Mouse (Mus musculus) kidney, postnatal 10 days (tissue): Measurements from ENCODE around the gene Utrn.

Experiments used
- DNase-seq: peaks from one replicate; pipeline ENCODE4 v3.0.0; 2021; ENCODE audit warnings: mixed read lengths

Gene Utrn

DNA sequence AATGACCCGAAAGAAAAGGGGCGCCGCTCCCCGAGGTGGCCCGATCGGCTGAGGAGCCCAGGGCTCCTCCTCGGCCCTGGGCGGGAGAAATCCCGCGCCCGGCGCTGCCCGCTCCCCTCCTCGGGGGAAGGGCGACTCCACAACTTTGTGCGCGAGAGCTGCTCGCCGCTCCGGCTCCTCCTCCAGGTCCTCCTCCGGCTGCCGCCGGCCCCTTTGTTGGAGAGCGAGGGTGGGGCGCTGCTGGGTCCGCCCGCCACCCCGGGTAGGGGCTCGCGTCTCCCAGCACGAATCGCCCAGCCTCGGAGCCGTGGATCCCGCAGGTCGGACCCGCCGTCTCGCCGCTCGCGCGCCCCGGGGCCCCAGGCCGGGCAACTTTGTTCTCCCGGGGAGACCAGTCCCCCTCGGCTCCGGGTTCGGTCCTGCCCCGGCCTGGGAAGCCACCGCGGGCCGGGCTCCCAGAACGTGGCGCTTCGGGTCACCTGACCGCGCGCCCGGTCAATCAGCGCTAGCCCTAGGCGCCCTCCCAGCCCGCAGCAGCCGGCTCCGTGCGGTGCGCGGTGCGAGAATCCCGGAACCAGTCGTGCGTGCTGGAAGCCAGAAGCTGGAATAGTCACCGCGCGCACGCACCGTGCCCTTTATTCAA lies at the start of gene Utrn:
TSS of gene Utrn (minus strand) at position 337 of the 643 bp plus-strand sequence.
- peak; percentile 93 for DNase-seq

DNA sequence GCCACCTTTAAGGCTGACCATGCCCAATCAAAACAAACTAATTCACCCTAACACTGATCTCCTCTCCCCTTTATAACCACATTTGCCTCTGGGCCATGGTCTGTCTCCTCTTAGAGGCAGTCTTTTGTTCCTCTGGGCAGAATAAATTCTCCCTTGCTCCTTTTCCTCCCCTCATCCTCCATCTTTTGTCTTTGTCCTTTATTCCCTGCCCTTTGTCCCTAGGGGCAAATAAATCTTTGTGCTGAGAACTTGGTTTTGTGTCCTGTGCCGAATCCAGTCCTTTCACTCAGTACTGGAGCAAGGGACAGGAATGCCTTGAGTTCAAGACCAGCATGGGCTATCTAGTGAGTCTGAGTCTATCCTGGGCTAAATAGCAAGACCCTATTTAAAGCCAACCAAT lies 48.5 kb upstream of the Utrn start:
- no peak for DNase-seq

DNA sequence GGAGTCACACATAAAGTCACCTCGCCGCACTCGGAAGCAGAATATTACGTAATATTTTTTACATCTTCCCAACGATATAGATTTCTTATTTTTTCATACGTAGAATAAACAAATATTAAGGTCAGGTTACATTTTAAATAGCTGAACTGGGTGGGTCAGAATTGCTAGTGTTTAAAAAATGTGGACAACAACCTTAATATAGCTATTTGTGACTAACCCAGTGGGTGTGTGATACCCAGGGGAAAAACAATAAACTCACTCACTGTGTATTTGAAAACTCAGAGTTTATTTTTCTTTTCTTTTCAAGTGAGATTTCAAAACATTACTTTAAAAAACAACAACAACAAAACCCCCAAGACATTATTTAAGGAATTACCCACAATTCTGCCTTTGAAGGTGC lies 47.2 kb upstream of the Utrn start:
- no peak for DNase-seq

DNA sequence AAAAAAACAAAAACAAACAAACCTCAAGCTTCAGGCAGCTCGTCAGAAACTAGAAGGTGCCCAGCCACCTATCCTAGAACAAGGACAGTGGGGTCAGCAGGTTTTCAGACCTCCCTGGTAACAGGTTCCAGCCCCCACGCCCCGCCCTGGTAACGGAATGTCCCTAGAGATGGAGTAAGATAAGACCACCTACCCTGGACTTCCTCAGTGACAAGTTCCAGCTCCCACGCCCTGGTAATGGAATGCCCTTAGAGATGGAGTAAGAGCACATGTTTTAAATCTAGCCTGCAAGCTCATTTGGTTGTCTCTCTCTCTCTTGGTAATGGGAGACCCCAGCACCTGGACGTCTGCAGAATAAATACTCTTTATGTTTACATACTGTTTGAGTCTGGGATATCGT lies 46.7 kb upstream of the Utrn start:
- no peak for DNase-seq

DNA sequence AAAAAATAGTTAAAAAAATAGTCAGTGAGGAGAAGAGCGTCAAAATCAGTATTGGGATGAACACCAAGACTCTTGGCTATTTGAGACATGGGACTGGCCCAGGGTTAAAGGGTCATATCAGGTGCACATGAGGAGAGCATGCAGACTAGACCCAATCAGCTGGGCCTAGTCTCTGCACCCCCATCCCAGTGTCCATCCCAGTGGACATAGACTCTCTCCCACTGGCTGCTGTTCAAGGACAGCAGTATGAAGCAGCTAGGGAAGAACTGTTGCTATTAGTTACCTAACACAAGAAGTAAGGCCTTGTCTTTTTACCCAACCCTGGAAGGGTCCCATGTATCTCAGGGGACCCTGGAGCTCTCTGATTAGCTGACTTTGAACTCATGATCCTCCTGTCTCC lies 45.0 kb upstream of the Utrn start:
- no peak for DNase-seq

DNA sequence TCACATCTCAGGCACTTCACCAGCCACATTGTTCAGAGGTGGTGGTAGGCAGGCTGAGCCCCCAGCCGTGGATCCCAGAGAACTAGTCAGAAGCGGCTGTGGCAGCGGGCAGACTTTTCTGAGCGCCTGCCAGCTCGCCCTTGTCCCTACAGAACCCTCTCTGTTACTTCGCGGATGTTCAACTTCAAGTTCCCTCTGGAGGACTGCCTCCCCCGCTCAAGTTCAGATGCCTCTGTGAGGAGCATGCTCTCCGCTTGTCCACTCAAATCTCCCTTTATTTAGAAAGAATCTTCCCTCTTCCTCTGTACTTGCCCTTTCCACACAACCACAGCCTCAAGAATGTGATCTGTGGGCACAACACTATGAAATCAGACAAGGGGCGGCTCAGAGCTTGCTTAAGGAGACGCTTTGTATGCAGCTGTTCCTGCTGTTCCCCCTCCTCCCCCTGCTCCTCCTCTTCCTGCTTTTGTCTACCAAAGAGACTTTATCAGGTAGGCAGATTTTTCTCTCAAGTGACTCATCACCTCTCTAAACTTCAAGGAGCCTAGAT lies 42.9 kb upstream of the Utrn start:
- peak; percentile 54 for DNase-seq

DNA sequence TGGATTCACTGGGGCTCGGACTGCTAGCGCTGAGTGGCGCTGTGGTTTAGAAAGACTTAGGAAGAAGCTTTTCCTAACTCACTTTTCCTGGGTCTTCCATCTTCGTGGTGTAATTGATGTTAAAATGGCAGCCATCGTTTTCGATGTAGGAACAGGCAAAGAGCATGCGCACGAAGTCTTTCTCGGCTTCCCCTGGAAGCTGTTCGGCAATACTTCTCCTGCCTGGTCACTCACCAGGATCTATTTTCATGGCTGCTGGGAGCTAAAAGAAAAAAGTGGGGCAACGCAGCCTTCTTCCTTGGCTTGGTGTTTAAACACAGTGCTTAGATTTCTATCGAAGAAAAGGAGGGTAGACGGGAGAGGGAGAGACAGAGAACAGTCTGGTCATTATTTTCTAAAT lies 42.3 kb upstream of the Utrn start:
- DNase-seq, result no peak

DNA sequence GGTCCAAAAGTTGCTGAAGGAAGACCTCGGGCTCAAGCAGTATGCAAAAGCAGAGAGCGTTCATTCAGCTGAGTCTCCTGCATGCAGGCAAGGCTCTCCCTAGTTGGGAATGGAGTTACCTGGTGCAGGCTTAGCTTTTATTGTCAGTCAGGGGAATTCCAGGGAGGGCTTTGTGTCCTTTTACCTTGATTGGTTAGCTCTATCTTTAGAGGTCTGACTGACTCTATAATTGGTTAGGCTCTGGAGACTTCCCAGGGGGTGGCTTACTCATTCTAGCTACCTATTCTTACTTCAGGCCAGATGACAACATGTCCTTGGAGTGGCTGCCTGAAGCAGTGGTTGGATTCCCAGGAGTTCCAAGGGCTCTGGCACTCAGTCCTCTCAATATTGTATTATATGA lies 40.7 kb upstream of the Utrn start:
- DNase-seq, result no peak

DNA sequence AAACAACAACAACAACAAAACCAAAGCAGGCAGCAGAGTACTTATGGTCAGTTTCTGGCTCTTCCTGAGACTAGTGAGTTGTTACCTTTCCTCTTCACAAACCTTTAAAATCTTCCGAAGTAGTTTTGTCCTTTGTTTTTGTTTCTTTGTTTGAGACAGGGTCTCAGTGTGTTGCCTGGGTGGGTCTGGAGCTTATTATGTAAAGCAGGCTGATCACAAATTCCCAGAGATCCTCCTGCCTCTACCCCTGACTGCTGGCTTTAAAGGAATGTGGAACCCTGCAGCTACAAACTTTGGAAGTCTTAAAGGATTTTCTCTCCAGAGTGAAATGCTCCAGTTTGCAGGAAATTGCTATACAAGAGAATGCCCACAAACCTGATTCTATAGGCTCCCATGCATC lies 40.0 kb upstream of the Utrn start:
- DNase-seq, result no peak

DNA sequence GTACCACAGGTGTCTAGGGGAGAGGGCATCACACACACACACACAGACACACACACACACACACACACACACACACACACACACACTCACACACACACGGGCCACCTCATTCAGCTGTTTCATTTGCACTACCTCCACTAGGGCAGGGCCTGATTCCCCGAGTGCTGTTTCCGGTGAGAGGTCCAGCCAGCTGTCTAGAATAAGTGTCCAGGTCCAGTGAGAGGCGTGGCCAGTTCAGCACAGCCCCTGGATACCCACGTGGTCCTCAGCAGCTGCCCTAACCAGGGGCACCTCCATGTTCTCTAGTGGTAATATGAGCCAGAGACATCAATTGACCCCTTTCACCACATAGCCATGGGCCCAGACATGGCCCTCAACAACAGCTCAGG lies 35.0 kb upstream of the Utrn start:
- no peak for DNase-seq

DNA sequence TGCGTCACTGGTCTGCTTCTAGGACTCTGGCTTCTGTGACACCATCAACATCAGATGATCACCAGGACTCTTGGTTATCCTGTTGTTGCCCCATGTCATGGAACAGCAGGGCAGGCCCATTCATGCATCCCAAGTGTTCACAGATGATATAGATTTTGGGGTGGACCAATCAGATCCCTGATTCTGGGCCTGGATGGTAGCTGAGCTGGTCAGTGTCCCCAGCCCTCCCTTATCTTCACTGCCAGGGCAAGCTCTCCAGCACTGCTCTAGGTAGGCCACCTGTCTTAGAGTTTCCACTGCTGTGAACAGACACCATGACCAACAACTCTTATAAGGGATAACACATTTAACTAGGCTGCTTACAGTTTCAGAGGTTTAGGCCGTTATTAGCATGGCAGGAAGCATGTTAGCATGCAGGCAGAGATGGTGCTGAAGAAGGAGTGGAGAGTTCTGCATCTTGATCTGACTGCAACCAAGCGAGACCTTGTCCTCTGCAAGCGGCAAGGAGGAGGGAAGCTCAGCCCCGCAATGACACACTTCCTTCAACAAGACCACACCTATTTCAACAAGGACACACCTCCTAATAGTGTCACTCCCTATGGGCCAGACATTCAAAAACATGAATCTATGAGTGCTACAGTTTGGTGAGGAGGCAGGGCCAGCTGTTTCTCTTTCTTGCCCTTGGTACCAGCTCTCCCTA lies 34.4 kb upstream of the Utrn start:
- DNase-seq, result no peak

DNA sequence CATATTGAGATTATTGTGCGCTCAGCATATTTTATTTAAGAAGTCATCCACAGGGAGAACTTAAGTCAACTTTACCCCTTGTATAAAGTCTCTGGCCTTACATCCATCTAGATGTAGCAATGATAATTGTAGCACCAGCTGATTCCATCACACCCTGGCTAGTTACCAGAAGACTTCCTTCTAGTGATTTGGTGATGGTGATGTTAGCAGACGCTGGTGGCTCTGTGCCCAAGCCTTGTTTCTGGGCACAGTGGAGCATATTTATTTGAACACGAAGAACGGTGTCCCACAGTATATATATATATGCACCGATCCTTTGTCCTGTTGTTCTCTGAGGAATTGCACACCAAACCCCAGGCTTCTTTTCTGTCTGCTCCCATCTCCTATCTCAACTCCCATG lies 30.7 kb upstream of the Utrn start:
- DNase-seq, result no peak

DNA sequence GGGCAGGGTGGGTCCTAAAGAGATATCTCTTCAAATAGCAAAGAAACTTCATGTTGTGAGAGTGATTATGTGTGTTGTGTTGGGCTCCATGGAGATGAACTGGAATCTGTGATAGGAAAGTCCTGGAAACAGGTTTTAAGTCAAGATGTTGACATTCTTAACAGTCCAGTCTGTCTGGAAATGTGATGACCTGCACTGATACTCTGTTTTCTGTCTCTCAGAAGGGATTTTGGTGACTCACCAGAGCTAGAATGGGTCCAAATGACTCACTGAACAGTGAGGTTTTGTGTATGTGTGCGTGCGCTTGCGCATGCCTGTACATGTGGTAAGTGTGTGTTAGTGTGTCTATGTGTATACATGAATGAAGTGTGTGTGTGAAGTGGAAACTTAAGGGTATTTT lies 24.2 kb upstream of the Utrn start:
- DNase-seq, result no peak

DNA sequence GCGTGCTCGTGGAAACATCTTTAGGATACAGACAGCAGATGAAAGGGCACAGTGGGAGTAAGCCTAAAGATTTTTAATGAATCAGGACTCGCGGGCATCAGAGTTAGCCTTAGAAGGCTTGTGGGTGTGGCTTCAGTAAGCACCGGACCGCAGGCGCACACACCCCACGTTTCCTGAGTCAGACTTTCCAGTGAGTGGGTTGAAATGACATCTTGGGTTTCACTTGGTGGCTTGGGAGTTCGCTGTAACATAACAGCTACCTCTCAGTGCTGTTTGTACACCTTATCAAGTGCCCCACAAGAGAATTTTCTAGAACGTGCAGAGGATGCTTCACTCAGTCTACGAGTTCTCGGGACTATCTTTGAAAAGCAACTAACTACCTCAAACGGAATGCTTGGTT lies 19.2 kb upstream of the Utrn start:
- DNase-seq, result no peak

DNA sequence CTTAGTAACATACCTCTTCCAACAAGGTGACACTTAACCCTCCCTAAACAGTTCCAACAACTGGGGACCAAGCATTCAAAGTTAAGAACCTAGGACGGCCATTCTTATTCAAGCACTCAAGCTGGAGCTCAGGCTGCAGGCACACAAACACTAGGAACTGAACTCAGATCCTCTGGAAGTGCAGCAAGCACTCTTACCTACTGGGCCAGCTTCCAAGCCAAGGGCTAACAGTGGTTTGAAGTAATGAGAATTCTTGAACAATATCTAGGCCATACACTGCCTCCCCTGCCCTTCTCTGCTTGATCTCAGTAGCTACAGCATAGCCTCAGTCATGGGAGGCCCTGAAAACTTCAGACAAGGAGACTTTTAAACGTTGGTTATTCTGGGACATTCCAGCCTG lies 18.6 kb upstream of the Utrn start:
- DNase-seq, result no peak

DNA sequence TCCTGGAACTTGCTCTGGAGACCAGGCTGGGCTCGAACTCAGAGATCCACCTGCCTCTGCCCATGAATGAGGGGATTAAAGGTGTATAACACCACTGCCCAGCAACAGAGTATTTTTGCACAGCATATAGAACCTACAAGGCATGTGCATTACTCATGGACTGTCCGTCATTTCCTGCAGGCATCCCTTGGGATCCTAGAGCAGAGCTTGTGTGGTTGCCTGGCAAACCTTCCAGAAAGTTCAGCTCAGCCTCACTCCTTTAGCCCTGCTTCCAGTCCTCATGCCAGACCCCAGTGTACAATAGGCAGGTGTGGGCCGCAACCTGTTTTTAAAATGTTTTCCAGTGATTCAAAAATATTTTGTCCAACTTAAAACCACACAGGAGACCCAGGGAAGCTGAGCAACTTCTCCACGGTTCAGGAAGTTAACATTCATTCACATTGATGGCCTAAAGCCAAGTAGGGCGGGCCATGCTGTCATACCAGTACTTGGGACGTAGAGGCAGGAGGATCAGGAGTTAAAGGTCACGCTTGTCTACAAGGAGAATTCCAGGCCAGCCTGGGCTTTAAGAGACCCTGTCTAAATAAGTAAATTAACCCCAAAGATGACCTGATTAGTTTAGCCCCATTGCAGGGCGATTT lies 15.3 kb upstream of the Utrn start:
- peak; percentile 84 for DNase-seq

DNA sequence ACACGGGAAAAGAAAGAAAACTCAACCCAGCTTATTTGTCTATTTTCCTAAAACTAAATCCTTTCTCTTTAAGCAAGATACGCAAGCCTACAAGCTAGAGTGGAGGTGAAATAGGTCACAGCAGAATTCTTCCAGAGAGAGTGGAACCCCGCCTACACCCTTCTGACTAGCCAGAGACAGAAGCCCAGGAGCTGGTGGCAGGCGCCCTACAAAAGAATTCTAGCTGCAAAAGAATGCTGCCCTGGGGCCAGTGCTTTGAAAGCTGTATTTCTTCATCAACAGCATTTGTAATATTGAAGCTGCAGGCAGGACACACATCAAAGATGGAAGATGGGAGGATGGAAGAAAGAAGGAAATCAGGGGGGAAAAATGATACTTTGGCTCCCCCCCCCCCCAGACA lies 12.7 kb upstream of the Utrn start:
- no peak for DNase-seq

DNA sequence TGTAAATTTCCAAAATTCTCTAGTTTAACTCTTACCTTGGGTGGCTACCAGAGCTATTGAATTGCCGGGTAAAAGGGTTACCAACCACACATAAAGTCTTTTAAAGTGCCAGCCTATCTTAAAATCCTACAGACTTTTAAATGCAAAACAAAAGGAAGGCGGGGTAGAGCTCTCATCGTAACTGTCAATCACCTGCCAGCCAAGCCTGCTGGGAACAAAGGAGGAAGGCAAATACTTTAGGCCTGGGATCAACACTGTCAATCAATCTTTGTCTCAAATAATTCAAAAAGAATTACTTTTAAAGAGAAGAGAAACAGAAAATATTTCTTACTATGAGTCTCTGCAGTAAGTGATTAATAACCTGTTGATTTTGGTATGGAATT lies 10.1 kb upstream of the Utrn start:
- no peak for DNase-seq

DNA sequence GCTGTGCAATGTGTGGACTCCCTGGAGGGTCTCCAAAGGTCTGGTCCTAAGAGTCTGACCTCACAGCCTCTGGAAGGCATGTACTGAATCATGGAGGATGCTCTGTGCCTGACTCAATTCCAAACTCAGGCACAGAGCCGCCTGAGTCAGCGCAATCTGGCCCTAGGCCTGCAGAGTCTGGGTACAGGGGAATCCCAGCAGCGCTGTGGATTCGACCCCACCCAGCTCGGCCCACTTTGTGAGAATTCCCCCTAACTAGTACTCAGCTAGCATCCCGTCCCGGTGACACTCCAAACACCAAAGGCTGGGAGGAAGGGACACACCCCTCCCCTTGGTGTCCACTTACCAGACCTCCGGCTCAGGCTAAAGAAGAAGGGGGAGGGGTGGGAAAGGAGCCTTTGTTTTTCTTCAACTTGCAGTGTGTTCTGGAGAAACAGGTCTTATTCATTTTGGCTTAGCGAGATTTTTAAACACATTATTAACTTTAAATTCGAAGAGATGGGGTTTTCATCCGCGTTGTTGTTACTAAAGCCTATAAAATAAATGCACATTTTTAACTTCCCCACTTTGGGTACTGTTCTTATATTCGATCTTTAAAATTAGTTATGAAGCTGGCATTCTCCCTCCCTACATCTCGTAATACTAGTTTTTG lies 9.6 kb upstream of the Utrn start:
- peak; percentile 21 for DNase-seq

DNA sequence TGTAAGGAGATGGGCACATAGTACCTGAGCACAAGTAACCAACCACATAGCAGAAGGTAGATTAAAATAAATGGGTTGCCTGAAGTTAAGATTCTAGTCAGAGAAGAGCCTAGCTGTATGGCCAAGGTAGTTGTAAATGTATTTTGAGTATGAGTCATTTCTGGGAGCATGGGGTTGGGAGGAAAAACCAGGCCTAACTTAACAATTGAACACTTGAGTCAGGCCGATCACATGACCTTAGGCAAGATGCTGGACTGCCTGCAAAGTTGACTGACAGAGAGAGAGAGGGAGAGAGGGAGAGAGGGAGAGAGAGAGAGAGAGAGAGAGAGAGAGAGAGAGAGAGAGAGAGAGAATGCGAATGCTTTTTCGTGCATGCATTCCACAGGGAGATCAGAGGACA lies 7.3 kb upstream of the Utrn start:
- DNase-seq, result no peak

DNA sequence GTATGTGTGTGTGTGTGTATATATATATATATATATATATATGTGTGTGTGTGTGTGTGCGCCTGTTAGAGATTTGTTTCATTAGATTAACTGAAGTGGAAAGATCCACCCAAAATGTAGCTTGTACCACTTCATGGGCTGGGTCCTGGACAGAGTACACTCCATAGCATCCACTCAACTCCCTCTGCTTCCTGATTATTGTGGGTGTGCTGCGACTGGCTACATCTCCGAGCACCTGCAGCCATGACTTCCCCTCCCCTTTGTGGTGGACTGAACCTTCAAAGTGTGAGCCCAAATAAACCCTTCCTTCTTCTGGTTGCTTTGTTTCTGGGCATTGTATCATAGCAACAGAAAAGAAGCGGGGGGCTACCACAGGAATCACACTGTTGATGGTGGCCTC lies 6.2 kb upstream of the Utrn start:
- DNase-seq, result no peak

DNA sequence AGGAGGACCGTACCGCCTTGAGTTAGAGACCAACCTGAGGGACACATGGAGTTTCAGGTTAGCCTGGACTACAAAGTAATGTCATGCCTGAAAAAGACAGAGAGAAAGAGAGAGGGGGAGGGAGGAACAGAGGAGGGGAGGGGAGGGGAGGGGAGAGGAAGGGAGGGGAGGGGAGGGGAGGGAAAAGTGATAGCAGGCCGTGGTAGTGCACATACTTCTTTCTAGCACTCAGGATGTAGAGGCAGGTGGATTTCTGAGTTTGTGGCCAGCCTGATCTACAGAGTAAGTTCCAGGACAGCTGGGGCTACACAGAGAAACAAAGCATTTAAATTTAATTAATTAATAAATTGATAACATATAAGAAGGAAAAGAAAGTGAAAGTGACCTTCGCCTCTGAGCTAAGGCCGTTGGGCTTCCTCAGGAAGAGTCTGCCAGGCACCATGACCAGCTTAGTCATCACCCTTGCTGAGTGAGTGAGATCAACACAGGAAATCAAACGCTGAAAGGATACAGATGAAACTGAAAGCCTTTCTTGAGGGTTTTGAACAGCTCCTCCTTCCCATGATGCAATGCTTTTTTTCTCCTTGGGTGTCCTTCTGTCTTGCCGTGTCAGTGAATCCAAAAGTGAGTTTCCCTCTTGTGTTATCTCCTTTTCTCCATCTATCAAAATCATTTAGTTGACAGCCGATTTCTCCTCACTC lies 5.6 kb upstream of the Utrn start:
- DNase-seq, result no peak

DNA sequence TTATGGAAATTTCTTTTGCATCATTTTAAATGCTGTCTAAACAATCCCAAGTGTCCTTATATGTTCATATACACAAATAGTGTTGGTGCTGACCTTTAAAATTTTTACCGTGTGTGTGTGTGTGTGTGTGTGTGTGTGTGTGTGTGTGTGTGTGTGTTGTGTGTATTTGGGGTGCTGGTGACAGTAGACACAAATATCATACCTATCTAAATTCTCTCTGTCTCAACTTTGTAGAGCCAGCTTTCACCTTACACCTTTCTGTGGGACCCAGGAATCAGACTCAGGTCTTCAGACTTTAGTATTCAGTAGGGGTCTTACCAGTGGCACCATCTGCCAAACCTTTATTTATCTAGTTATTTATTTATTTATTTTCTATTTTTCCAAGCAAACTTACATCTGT lies 681 bp upstream of the Utrn start:
- DNase-seq, result no peak
